Mouse (Mus musculus) hindbrain, embryonic 15.5 days (tissue): ENCODE data around the gene Cps1. TPM values are rescaled to one million over a fixed set of nuclear protein-coding genes. Genes with fewer than 3 reads are reported as not detected.

Source experiments
- ATAC-seq: fragments of 200-750 bp; cut with Nextera tagmentation; 2 replicates; pipeline ENCODE4 v1.8.0; 2017; ENCODE audit warnings: low read depth, moderate number of reproducible peaks, moderate TSS enrichment; ENCODE audit not compliant: low FRiP score
- H3K27ac ChIP-seq: fragments of 300-500 bp; sonication (generic); replicated peaks from 2 replicates; pipeline ENCODE4 v1.5.1; 2015; ENCODE audit warnings: mild to moderate bottlenecking, inconsistent platforms
- H3K27me3 ChIP-seq: fragments of 300-500 bp; sonication (generic); 2 replicates; pipeline ENCODE4 v1.6.1; 2015; ENCODE audit warnings: control low read depth, inconsistent platforms
- H3K36me3 ChIP-seq: fragments of 300-500 bp; sonication (generic); 2 replicates; pipeline ENCODE4 v1.6.1; 2015; ENCODE audit warnings: control low read depth, inconsistent platforms
- H3K4me1 ChIP-seq: fragments of 300-500 bp; sonication (generic); replicated peaks from 2 replicates; pipeline ENCODE4 v1.6.1; 2015; ENCODE audit warnings: control low read depth, inconsistent platforms
- H3K4me2 ChIP-seq: fragments of 300-500 bp; sonication (generic); 2 replicates; pipeline ENCODE4 v1.6.1; 2015; ENCODE audit warnings: moderate library complexity, mild to moderate bottlenecking, inconsistent platforms
- H3K4me3 ChIP-seq: fragments of 300-500 bp; sonication (generic); 2 replicates; pipeline ENCODE4 v1.5.1; 2015; ENCODE audit warnings: mild to moderate bottlenecking, inconsistent platforms
- H3K9ac ChIP-seq: fragments of 300-500 bp; sonication (generic); 2 replicates; pipeline ENCODE4 v1.6.1; 2015; ENCODE audit warnings: inconsistent platforms
- H3K9me3 ChIP-seq: fragments of 300-500 bp; sonication (generic); 2 replicates; pipeline ENCODE4 v1.6.1; 2016; ENCODE audit warnings: control low read depth, inconsistent platforms
- WGBS: fragments of 180-500 bp; shearing (Covaris S2); methylation state at CpG from one replicate; pipeline ENCODE4 v1.1.7; 2015; 5-methylcytosine and 5-hydroxymethylcytosine counted together
- polyA plus RNA-seq: library from polyadenylated mRNA; unstranded; fragments of >200 nt; fragmentation: Nextera tagmentation; extraction: Ambion mirVana; gene quantifications from 2 replicates; pipeline ENCODE4 v1.2.1, GENCODE M21; 2015

The Cps1 gene
- polyA plus RNA-seq, 1 experiment from 2014 or later = 0.27 TPM

DNA sequence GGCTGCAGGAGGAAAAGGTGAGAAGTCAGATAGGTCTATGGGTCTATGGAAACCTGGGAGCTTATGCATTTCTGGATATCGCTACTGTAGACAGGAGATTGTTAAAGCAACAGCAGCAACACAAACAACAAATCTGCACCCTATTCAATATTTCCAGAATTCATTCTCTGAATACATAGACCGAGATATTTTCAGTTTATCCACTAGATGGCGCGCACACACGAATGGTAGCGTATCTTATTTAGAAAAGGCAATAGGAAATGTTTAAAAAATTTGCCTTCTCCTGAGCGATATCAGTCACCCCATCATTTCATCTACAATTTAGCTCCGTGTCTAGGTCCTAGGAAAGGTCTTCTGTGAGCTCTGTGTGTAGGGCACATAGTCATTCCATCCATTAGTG, 21.1 kb downstream of the Cps1 start:
- 9% methylated on average over 8 of the region's 8 CpGs for WGBS
- no peak overlapping the region for H3K4me3 ChIP-seq
- H3K36me3 ChIP-seq = no peaks in the 10 kb centered on the region
- no peaks in the 10 kb centered on the region for H3K27me3 ChIP-seq
- no peak overlapping the region for H3K9ac ChIP-seq
- no peak overlapping the region for H3K27ac ChIP-seq
- H3K4me2 ChIP-seq = peak overlapping the region; percentile 31
- ATAC-seq = no peak
- no peaks in the 10 kb centered on the region for H3K9me3 ChIP-seq
- no peaks in the 10 kb centered on the region for H3K4me1 ChIP-seq

DNA sequence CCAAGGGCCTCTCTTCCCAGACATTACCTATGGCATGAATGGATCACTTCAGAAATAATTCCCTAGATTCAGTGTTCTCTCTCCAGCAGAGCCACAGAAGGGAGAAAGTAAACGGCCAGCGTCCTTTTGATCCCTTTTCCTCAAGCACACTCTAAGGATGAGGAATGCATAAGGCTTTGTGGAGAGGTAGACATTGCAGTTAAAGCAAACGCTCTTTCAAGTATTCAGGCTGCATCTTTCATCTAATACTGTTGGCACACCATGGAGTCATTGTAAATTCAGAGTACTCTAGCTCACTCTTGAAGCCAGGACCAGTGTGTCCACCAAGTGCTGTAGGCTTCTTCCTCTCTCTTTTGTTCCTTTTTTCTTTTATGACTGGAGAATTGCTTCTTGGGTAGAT, 28.4 kb downstream of the Cps1 start:
- Histone ChIP-seq H3K27me3 (no peaks in the 10 kb centered on the region), H3K27ac (no peak overlapping the region), H3K9ac (no peak overlapping the region), H3K4me1 (no peaks in the 10 kb centered on the region), H3K36me3 (no peaks in the 10 kb centered on the region), H3K9me3 (no peaks in the 10 kb centered on the region), H3K4me3 (no peak overlapping the region), H3K4me2 (no peak overlapping the region)
- ATAC-seq = no peak
- 83% methylated on average over 3 of the region's 3 CpGs for WGBS

DNA sequence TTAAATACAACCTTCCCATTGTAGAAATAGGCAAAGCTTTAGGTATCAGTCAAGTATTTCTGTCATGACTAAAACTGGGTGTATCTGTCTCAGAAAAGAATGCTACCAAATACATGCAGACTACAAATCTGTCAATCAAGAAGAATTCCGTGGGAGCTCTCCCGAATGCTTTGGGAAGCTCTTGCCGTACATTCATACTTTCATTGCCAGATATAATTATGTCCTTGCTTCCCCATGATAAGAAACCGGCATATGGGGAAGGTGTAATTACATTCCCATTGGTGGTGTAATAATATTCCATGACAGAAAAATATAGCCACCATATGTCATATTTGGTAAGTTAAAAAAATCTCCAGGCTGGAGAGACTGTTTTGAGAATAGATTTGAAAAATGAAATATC, 44.5 kb downstream of the Cps1 start:
- Histone ChIP-seq H3K4me2 (no peak overlapping the region), H3K4me1 (no peaks in the 10 kb centered on the region), H3K9me3 (no peaks in the 10 kb centered on the region), H3K27ac (no peak overlapping the region), H3K4me3 (no peak overlapping the region), H3K27me3 (no peaks in the 10 kb centered on the region), H3K9ac (no peak overlapping the region), H3K36me3 (no peaks in the 10 kb centered on the region)
- 62% methylated on average over 4 of the region's 4 CpGs for WGBS
- no peak for ATAC-seq

DNA sequence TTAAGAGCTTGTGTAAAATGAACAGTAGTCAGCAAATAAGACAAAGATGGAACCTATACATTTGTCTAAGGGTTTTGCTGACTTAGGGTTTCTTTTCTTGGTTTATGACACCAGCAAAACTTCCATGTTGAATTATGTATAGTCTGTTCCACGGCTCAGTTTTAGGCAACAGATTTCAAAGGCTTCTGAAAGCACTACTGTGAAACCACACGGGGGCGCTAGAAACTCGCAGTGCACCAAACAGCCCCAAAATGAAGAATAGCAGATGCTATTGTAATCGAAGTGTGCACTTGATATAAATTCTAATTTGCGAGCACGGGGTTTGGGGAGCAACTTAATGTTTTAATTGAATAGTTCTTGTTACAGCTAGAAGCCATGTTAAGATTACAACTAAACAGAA, 58.3 kb downstream of the Cps1 start:
- no peak overlapping the region for H3K4me2 ChIP-seq
- H3K9me3 ChIP-seq = no peaks in the 10 kb centered on the region
- no peaks in the 10 kb centered on the region for H3K4me1 ChIP-seq
- no peaks in the 10 kb centered on the region for H3K36me3 ChIP-seq
- no peak overlapping the region for H3K27ac ChIP-seq
- no peak for ATAC-seq
- no peak overlapping the region for H3K9ac ChIP-seq
- 6% methylated on average over 7 of the region's 7 CpGs for WGBS
- H3K4me3 ChIP-seq = no peak overlapping the region
- H3K27me3 ChIP-seq = no peaks in the 10 kb centered on the region

DNA sequence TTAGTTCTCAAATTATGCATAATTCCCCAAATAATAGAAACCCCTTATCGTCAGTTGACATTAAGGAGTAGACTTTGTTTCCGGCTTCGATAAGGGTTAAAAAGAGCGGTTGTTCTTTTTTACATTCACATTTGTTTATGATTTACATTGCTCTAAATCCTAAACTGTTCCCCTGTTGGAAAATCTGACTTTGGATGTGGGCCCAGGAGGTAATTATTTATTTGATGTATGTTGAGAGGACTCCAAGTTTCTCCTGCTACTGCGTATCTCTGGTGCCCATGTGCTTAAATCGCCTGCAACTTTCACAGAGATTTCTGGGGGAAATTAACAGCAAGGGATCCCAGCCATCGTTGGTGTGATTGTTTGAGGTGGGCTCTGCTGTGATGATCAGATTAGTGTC, 59.4 kb downstream of the Cps1 start:
- Histone ChIP-seq H3K9me3 (no peaks in the 10 kb centered on the region), H3K9ac (no peak overlapping the region), H3K4me2 (no peak overlapping the region), H3K27ac (no peak overlapping the region), H3K27me3 (no peaks in the 10 kb centered on the region), H3K4me3 (no peak overlapping the region), H3K36me3 (no peaks in the 10 kb centered on the region), H3K4me1 (no peaks in the 10 kb centered on the region)
- 78% methylated on average over 7 of the region's 7 CpGs for WGBS
- no peak for ATAC-seq

DNA sequence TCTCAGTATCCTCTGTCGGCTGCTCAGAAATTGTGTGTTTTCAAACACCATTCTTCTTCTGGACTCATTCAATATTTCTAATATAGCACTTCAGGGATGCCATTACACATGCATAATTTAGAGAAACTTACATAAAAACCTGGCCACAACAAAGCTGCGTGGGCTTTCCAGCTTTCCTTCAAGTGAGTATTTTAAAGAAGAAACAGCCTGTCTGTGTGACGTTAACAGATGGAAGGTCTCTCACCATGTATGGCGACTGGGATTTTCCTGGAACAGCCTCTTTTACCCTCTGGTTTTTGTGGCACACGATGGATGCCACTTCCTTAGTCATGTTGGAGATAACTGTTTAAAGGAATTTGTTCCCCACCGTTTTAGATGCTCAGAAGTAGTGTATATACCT, 60.7 kb downstream of the Cps1 start:
- WGBS = 74% methylated on average over 6 of the region's 6 CpGs
- no peak overlapping the region for H3K4me2 ChIP-seq
- no peak overlapping the region for H3K9ac ChIP-seq
- no peak overlapping the region for H3K27ac ChIP-seq
- no peaks in the 10 kb centered on the region for H3K36me3 ChIP-seq
- no peaks in the 10 kb centered on the region for H3K9me3 ChIP-seq
- H3K4me3 ChIP-seq = no peak overlapping the region
- H3K27me3 ChIP-seq = no peaks in the 10 kb centered on the region
- H3K4me1 ChIP-seq = no peaks in the 10 kb centered on the region
- no peak for ATAC-seq

DNA sequence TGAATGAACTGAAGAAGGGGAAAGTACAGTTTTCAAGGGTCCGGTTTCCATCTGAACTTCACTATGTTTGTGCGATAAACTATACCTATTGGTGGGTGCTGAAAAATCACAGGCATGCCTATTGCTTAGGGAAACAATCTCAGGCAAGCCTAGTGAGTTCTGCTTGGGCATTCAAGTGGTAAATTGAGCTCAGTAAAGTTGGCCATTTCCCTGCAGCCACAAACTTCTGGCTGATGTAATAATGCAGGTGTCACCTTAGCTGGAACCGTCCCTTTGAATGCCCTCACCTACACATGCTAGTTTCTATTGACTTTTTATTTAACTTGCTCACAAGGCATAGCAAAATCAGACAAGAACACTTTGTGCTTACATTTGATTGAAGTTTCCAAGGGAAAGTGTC, 61.3 kb downstream of the Cps1 start:
- no peaks in the 10 kb centered on the region for H3K36me3 ChIP-seq
- no peaks in the 10 kb centered on the region for H3K9me3 ChIP-seq
- WGBS = 86% methylated on average over 3 of the region's 3 CpGs
- H3K27ac ChIP-seq = no peak overlapping the region
- ATAC-seq = no peak
- no peaks in the 10 kb centered on the region for H3K27me3 ChIP-seq
- H3K4me2 ChIP-seq = no peak overlapping the region
- no peak overlapping the region for H3K9ac ChIP-seq
- H3K4me3 ChIP-seq = no peak overlapping the region
- H3K4me1 ChIP-seq = no peaks in the 10 kb centered on the region

DNA sequence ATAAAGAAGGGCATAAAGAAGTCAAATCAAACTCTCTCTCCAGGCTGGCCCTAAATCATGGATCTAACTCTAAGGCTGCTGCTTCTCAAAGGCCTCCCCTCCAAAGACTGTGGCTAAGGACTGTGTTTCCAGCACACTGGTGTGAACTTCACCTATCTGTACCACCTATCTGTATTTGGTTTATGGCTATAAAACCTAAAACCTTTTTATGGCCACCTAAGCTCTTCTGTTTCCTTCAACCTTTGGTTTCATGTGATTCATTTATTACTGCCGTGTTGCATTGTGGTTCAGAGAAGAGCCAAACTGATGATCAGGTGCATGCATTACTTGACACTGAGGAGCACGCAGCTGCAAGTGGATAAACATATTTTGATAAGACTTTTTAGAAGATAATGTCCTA, 74.5 kb downstream of the Cps1 start:
- Histone ChIP-seq H3K27ac (no peak overlapping the region), H3K4me1 (no peaks in the 10 kb centered on the region), H3K9ac (no peak overlapping the region), H3K4me2 (no peak overlapping the region), H3K9me3 (no peaks in the 10 kb centered on the region), H3K27me3 (no peaks in the 10 kb centered on the region), H3K36me3 (no peaks in the 10 kb centered on the region), H3K4me3 (no peak overlapping the region)
- ATAC-seq = no peak
- WGBS = 91% methylated on average over 2 of the region's 2 CpGs

DNA sequence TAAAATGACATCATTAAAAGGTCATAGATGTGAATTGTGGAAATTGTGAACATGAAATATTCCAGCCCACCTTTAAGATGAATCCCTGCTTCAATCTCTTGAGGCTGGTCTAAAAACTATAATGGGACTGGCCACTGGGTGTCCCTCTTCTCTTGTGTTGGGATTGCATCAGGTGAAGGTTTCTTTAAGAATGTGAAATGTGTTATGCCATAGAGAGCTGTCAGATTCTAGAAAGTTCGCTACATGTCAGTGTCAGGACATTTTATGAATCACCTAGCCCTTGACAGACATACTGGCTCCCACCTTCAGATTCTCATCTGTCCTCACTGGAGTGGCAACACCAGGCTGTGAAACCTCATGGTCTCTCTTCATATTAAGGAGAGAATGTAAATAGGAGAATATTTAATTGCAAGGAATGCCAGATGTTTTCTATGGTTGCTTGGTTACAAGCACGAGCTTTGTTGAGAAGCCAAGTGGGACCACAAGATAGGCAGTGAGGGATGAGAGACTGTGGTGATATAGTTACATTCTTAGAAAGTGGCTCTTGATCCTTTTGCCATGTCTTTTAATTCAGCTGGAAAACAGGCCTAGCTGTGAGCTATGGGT, 95.6 kb downstream of the Cps1 start:
- Histone ChIP-seq H3K9me3 (no peaks in the 10 kb centered on the region), H3K27me3 (no peaks in the 10 kb centered on the region), H3K4me3 (no peak overlapping the region), H3K36me3 (no peaks in the 10 kb centered on the region), H3K4me1 (0 out of 2 replicates have a peak, but pooled peaks cover 4% of the 10 kb centered on the region), H3K27ac (no peak overlapping the region), H3K4me2 (no peak overlapping the region), H3K9ac (no peak overlapping the region)
- no peak for ATAC-seq
- WGBS = 18% methylated on average over 2 of the region's 2 CpGs

DNA sequence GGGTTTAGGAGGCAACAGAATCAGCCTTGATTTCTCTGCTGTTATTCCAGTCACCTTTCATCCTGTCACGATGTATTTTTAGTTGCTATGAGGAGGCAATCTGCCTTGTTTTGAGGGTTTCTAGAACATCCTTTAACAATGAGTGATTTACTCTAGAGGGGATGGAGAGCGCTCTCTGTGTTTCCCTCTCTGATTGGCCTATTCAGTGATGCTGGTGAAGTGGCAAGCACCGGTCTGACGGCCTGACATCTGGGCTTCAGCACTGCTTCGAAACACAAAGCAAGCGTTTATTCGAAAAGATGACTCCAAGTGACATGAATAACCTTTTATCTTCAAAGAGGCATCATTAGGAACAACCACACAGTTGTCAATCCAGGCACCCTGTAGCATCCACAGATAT, 100.8 kb downstream of the Cps1 start:
- WGBS = 61% methylated on average over 7 of the region's 7 CpGs

DNA sequence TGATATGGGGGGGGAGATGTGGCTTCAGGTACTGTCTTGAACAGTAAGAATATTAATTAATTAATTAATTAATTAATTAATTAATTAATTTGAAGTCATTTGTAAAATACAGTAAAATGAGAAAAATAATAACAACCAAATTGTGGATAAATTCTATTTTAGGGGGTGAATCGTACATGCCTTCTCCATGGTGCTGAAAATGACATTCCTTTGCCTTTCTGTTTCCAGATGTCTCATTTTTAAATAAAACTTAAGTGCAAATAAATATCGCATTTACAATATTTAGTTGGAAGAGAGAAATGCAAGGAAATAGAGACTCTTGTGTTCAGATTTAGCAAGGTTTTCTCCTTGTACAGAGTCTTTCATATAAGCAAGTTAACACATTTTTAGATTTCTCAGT, 112.0 kb downstream of the Cps1 start:
- Histone ChIP-seq H3K9ac (no peak overlapping the region), H3K9me3 (no peaks in the 10 kb centered on the region), H3K4me3 (no peak overlapping the region), H3K27me3 (no peaks in the 10 kb centered on the region), H3K4me1 (no peaks in the 10 kb centered on the region), H3K36me3 (no peaks in the 10 kb centered on the region), H3K4me2 (no peak overlapping the region), H3K27ac (no peak overlapping the region)
- WGBS = 87% methylated on average over 2 of the region's 2 CpGs
- ATAC-seq = no peak

More for the DNA sequence above, 100.8 kb downstream of the Cps1 start:
- H3K36me3 ChIP-seq = no peaks in the 10 kb centered on the region
- H3K9me3 ChIP-seq = no peaks in the 10 kb centered on the region
- H3K27me3 ChIP-seq = no peaks in the 10 kb centered on the region
- H3K4me1 ChIP-seq = 0 out of 2 replicates have a peak, but pooled peaks cover 2% of the 10 kb centered on the region
- no peak for ATAC-seq
- no peak overlapping the region for H3K27ac ChIP-seq
- no peak overlapping the region for H3K4me3 ChIP-seq
- no peak overlapping the region for H3K9ac ChIP-seq
- H3K4me2 ChIP-seq = no peak overlapping the region

DNA sequence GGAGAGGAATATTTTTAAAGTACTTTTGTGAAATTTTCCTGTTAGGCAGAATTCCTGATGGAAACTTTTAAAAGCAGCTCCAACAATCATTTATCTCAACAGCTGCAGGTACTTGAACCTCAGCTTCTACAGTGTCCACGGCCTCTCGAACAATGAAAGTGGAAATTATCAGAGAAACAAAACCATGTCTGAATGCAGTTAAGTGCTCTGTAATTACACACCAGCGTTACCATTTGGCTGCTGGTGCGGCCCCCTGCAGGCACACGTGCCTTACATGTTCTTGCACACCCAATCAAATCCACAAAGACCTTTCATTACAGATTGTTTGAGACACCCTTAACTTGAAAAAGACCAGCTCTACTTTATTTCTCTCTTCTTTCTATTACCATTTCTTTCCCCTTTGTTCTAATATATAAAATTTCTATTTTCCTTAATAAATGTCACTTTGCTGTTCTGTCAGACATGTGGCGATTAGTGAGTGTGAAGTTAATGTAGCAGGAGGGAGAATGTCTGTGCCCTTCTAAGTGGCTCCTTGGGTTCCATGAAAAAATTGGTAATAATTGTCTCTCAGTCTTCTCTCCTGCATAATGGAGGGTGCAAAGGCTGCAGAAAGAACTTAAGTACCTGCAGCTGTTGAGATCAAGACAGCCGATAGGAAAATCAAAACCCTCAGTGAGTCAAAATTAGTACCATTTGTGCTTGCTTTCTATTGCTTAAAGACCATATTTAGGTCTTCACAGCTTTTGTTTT, 112.8 kb downstream of the Cps1 start:
- Histone ChIP-seq H3K4me1 (no peaks in the 10 kb centered on the region), H3K4me3 (no peak overlapping the region), H3K4me2 (no peak overlapping the region), H3K36me3 (no peaks in the 10 kb centered on the region), H3K9me3 (no peaks in the 10 kb centered on the region), H3K27me3 (no peaks in the 10 kb centered on the region), H3K9ac (no peak overlapping the region), H3K27ac (no peak overlapping the region)
- 60% methylated on average over 7 of the region's 7 CpGs for WGBS
- no peak for ATAC-seq

DNA sequence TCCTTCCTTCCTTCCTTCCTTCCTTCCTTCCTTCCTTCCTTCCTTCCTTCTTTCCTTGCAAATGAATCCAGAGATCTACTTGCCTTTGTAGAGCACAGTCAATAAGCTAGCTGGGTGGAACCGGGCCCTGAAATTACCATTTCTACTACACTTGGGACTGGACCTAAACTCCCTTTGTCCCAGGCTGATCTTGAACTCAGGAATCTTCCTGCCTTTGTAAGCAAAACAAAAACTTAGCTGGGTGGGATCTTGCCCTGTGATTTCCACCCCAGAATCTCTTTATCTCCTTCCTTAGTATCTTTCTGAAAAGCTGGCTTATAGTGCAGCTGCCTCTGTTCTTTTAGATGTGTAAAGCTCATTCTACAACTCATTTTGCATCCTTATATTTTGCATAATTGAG, 115.6 kb downstream of the Cps1 start:
- ATAC-seq = no peak

More for the DNA sequence above, 115.6 kb downstream of the Cps1 start:
- Histone ChIP-seq H3K36me3 (no peaks in the 10 kb centered on the region), H3K4me2 (no peak overlapping the region), H3K4me3 (no peak overlapping the region), H3K9me3 (no peaks in the 10 kb centered on the region), H3K27ac (no peak overlapping the region), H3K27me3 (no peaks in the 10 kb centered on the region), H3K4me1 (no peaks in the 10 kb centered on the region), H3K9ac (no peak overlapping the region)
- WGBS = 81% methylated on average over 1 of the region's 1 CpGs
